Mouse (Mus musculus) liver, embryonic 14.5 days (tissue): ENCODE measurements around the gene Olfr1093. TPM values are rescaled to one million over a fixed set of nuclear protein-coding genes. Genes with fewer than 3 reads are reported as not detected.

ENCODE experiments used
- ATAC-seq: fragments of 200-750 bp; cut with Nextera tagmentation; 2 replicates; pipeline ENCODE4 v1.8.0; 2017; ENCODE audit warnings: moderate number of reproducible peaks, mild to moderate bottlenecking, moderate library complexity; ENCODE audit not compliant: insufficient read depth
- DNase-seq, 3 experiments: peaks; one replicate each; pipeline ENCODE4 v3.0.0-alpha.2; 2012 to 2013; ENCODE audit warnings: low read depth in 3 of 3, low spot score in 3 of 3
- H3K27ac ChIP-seq: fragments of 300-500 bp; sonication (generic); 2 replicates; pipeline ENCODE4 v1.5.1; 2014; ENCODE audit warnings: moderate library complexity, mild to moderate bottlenecking, control low read depth, inconsistent platforms
- H3K27me3 ChIP-seq: fragments of 300-500 bp; sonication (generic); 2 replicates; pipeline ENCODE4 v1.6.1; 2014; ENCODE audit warnings: mild to moderate bottlenecking, low read length, moderate library complexity; ENCODE audit not compliant: control insufficient read depth, insufficient read depth
- H3K36me3 ChIP-seq: fragments of 300-500 bp; sonication (generic); replicated peaks from 2 replicates; pipeline ENCODE4 v1.6.1; 2014; ENCODE audit warnings: low read depth; ENCODE audit not compliant: control insufficient read depth, insufficient read depth
- H3K4me1 ChIP-seq, 2 experiments: fragments of 200-500 bp in 1 of 2; fragments of 300-500 bp in 1 of 2; sonication (generic) in 1 of 2; replicated peaks; 2 replicates each; pipeline ENCODE4 v1.6.1; 2012 to 2014; ENCODE audit warnings: antibody characterized with exemption in 1 of 2, inconsistent platforms in 1 of 2, low read length in 1 of 2; ENCODE audit not compliant: control insufficient read depth in 2 of 2, insufficient read depth in 2 of 2
- H3K4me2 ChIP-seq: fragments of 300-500 bp; sonication (generic); 2 replicates; pipeline ENCODE4 v1.6.1; 2014; ENCODE audit warnings: low read depth, mild to moderate bottlenecking, control low read depth, moderate library complexity
- H3K4me3 ChIP-seq, 2 experiments: fragments of 200-500 bp in 1 of 2; fragments of 300-500 bp in 1 of 2; sonication (generic) in 1 of 2; 2 replicates each; pipeline ENCODE4 v1.5.1; 2012 to 2014; ENCODE audit warnings: low read depth in 2 of 2, low read length in 2 of 2, mild to moderate bottlenecking in 2 of 2, control low read depth in 1 of 2, inconsistent platforms in 1 of 2, moderate library complexity in 1 of 2; ENCODE audit not compliant: insufficient read depth in 1 of 2
- H3K9ac ChIP-seq: fragments of 300-500 bp; sonication (generic); replicated peaks from 2 replicates; pipeline ENCODE4 v1.6.1; 2014; ENCODE audit warnings: mild to moderate bottlenecking, control low read depth, moderate library complexity
- H3K9me3 ChIP-seq: fragments of 300-500 bp; sonication (generic); 2 replicates; pipeline ENCODE4 v1.6.1; 2016; ENCODE audit warnings: low read length, mixed read lengths; ENCODE audit not compliant: control insufficient read depth
- CTCF ChIP-seq: IDR thresholded peaks from 2 replicates; pipeline ENCODE4 v1.5.1; 2016; ENCODE audit warnings: antibody characterized with exemption, low read depth, control low read depth
- EP300 ChIP-seq: IDR thresholded peaks from 2 replicates; pipeline ENCODE4 v1.6.1; 2016; ENCODE audit warnings: antibody characterized with exemption, low read depth
- WGBS: fragments of 180-500 bp; shearing (Covaris S2); extraction: QIAGEN DNeasy Blood & Tissue Kit; methylation state at CpG from one replicate; pipeline ENCODE4 v1.1.7; 2014; ENCODE audit not compliant: insufficient replicate concordance; 5-methylcytosine and 5-hydroxymethylcytosine counted together
- polyA plus RNA-seq, 2 experiments: library from polyadenylated mRNA; depleted of rRNA in 1 of 2; stranded (reverse) in 1 of 2; unstranded in 1 of 2; fragments of >200 nt; fragmentation: Nextera tagmentation in 1 of 2; extraction: Ambion mirVana in 1 of 2; gene quantifications; 2 replicates each; pipeline versions ENCODE4 v1.2.1 to v1.2.3; 2012 to 2014

The Olfr1093 gene
- polyA plus RNA-seq (2012; rRNA removed) = not detected in 2 replicates
- polyA plus RNA-seq (2014; fragmentation: Nextera tagmentation; extraction: Ambion mirVana) = not detected in 2 replicates

GRCm38 (mm10) chr2:86782179-86782578 is at the start of gene Olfr1093:
Gene Olfr1093, plus strand, starts transcription at chr2:86782479.
- no peaks in the 10 kb centered on the region for H3K36me3 ChIP-seq
- no peaks in the 10 kb centered on the region for H3K9me3 ChIP-seq
- H3K27ac ChIP-seq = no peak within 1 kb of the TSS
- ATAC-seq (no peak), DNase-seq (no peak)
- 51% methylated on average over 2 of the region's 2 CpGs for WGBS
- no peak within 1 kb of the TSS for H3K9ac ChIP-seq
- H3K4me1 ChIP-seq = no peaks in the 10 kb centered on the region
- TF ChIP-seq EP300 (no peak), CTCF (no peak)
- H3K4me2 ChIP-seq = no peak within 1 kb of the TSS
- H3K27me3 ChIP-seq = no peaks in the 10 kb centered on the region
- no peak within 1 kb of the TSS for H3K4me3 ChIP-seq

DNA sequence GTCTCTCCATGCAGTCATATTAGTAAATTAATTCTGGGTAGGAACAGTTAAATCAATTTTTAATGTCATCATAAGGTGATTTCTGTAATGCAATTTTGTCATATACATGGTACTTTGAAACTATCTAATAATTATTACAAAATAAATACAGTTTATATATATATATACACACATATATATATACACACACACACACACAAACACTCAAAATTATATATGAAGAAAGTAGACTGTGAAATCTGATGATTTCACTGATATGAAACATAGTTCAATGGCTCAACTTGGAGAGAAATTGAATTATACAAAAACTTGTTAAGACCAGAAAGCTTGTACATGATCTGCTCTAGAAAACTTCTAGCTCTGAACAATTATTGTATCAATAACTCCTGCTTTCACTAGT is 48.7 kb upstream of the Olfr1093 start, which contains the start of gene Olfr1089:
Gene Olfr1089 (minus strand): TSS at position 101 of the 400 bp plus-strand sequence.
- H3K27me3 ChIP-seq = no peaks in the 10 kb centered on the region
- no peaks in the 10 kb centered on the region for H3K4me1 ChIP-seq
- no peaks in the 10 kb centered on the region for H3K9me3 ChIP-seq
- no peak within 1 kb of the TSS for H3K27ac ChIP-seq
- no peak within 1 kb of the TSS for H3K4me3 ChIP-seq
- no peak within 1 kb of the TSS for H3K9ac ChIP-seq
- no peak for ATAC-seq
- no peak for DNase-seq
- TF ChIP-seq EP300 (no peak), CTCF (no peak)
- H3K36me3 ChIP-seq = no peaks in the 10 kb centered on the region
- no peak within 1 kb of the TSS for H3K4me2 ChIP-seq

- TF ChIP-seq EP300 (no peak), CTCF (no peak)
- Histone ChIP-seq H3K27ac (no peak within 1 kb of the TSS), H3K27me3 (no peaks in the 10 kb centered on the region), H3K9ac (no peak within 1 kb of the TSS), H3K4me2 (no peak within 1 kb of the TSS), H3K9me3 (no peaks in the 10 kb centered on the region), H3K4me1 (no peaks in the 10 kb centered on the region), H3K36me3 (no peaks in the 10 kb centered on the region), H3K4me3 (no peak within 1 kb of the TSS)
- ATAC-seq (no peak), DNase-seq (no peak)
- 62% methylated on average over 1 of the region's 1 CpGs for WGBS
Observed at GRCm38 (mm10) chr2:86758893-86759292, 23.4 kb upstream of the Olfr1093 start, which contains the start of gene Olfr1090. Gene Olfr1090, minus strand, starts transcription at chr2:86758993.

DNA sequence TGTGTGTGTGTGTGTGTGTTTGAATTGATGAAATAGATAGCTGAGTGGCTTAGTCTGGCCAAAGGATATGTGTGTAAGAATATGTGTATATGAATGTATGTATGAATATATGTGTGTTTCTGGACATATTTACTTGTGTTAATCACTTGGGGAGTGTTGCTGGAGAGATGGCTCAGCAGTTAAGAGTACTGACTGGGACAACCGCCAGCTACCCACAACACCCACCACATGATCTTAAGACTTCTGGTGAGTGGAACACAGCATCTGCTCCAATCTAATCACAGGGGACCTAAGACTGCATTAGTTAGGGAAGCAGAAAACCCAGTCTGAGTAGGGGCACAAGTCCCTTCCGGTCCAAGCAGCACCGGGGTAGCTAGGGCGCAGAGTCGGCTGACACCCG is 21.2 kb upstream of the Olfr1093 start:
- no peak overlapping the region for H3K9ac ChIP-seq
- no peak for ATAC-seq
- WGBS = 73% methylated on average over 6 of the region's 6 CpGs
- no peak overlapping the region for H3K4me2 ChIP-seq
- TF ChIP-seq CTCF (no peak), EP300 (no peak)
- H3K4me1 ChIP-seq = no peaks in the 10 kb centered on the region
- H3K4me3 ChIP-seq = no peak overlapping the region
- H3K36me3 ChIP-seq = no peaks in the 10 kb centered on the region
- H3K27ac ChIP-seq = no peak overlapping the region
- no peak for DNase-seq
- no peaks in the 10 kb centered on the region for H3K9me3 ChIP-seq
- no peaks in the 10 kb centered on the region for H3K27me3 ChIP-seq

DNA sequence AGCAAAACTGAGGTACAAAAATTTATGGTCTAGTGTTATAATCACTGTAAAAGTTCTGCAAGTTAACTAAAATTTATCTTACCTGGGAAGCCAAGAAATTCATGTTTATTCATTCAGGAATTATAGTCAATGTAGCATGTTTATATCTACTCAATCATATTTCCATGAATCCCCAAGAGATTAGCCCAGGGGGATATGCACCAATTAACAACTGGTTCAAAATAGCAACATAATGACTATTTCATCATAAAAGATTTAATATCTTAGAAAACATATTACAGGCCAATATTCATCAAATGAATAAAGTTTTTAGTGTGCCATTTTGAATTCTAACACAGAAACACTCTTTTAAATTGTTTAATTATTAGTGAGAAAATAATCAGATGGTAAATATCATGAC is 27.6 kb downstream of the Olfr1093 start, which contains the start of gene Olfr141:
Gene Olfr141 (minus strand): TSS at position 101 of the 400 bp plus-strand sequence.
- Histone ChIP-seq H3K27me3 (no peaks in the 10 kb centered on the region), H3K36me3 (no peaks in the 10 kb centered on the region), H3K27ac (no peak within 1 kb of the TSS), H3K4me3 (no peak within 1 kb of the TSS), H3K9ac (no peak within 1 kb of the TSS), H3K9me3 (no peaks in the 10 kb centered on the region), H3K4me2 (no peak within 1 kb of the TSS), H3K4me1 (no peaks in the 10 kb centered on the region)
- ATAC-seq (no peak), DNase-seq (no peak)
- no peak for TF ChIP-seq CTCF
- no peak for TF ChIP-seq EP300

GRCm38 (mm10) chr2:86824363-86824762 is 42.1 kb downstream of the Olfr1093 start, which contains the start of gene Olfr1094:
Gene Olfr1094, plus strand, starts transcription at chr2:86824663.
- Histone ChIP-seq H3K36me3 (no peaks in the 10 kb centered on the region), H3K4me1 (no peaks in the 10 kb centered on the region), H3K27ac (no peak within 1 kb of the TSS), H3K27me3 (no peaks in the 10 kb centered on the region), H3K9ac (no peak within 1 kb of the TSS), H3K4me2 (no peak within 1 kb of the TSS), H3K4me3 (no peak within 1 kb of the TSS), H3K9me3 (no peaks in the 10 kb centered on the region)
- DNase-seq (no peak), ATAC-seq (no peak)
- TF ChIP-seq EP300 = no peak
- no peak for TF ChIP-seq CTCF

Other genes with a start within 250 kb of the Olfr1093 start
- gene Olfr1079, start 240.0 kb upstream of the Olfr1093 start, polyA plus RNA-seq (2012; rRNA removed) = not detected in 2 replicates
- not detected in 2 replicates for gene Olfr1079, start 240.0 kb upstream of the Olfr1093 start, polyA plus RNA-seq (2014; fragmentation: Nextera tagmentation; extraction: Ambion mirVana)
- not detected in 2 replicates for gene Olfr1080, start 224.2 kb upstream of the Olfr1093 start, polyA plus RNA-seq (2012; rRNA removed)
- not detected in 2 replicates for gene Olfr1080, start 224.2 kb upstream of the Olfr1093 start, polyA plus RNA-seq (2014; fragmentation: Nextera tagmentation; extraction: Ambion mirVana)
- gene Olfr1082, start 183.5 kb upstream of the Olfr1093 start, polyA plus RNA-seq (2012; rRNA removed) = not detected in 2 replicates
- not detected in 2 replicates for gene Olfr1082, start 183.5 kb upstream of the Olfr1093 start, polyA plus RNA-seq (2014; fragmentation: Nextera tagmentation; extraction: Ambion mirVana)
- gene Olfr1084, start 142.8 kb upstream of the Olfr1093 start, polyA plus RNA-seq (2012; rRNA removed) = not detected in 2 replicates
- gene Olfr1084, start 142.8 kb upstream of the Olfr1093 start, polyA plus RNA-seq (2014; fragmentation: Nextera tagmentation; extraction: Ambion mirVana) = not detected in 2 replicates
- gene Olfr1085, start 120.5 kb upstream of the Olfr1093 start, polyA plus RNA-seq (2012; rRNA removed) = not detected in 2 replicates
- gene Olfr1085, start 120.5 kb upstream of the Olfr1093 start, polyA plus RNA-seq (2014; fragmentation: Nextera tagmentation; extraction: Ambion mirVana) = not detected in 2 replicates
- gene Olfr1086, start 102.4 kb upstream of the Olfr1093 start, polyA plus RNA-seq (2012; rRNA removed) = not detected in 2 replicates
- gene Olfr1086, start 102.4 kb upstream of the Olfr1093 start, polyA plus RNA-seq (2014; fragmentation: Nextera tagmentation; extraction: Ambion mirVana) = not detected in 2 replicates
- gene Olfr1087, start 84.1 kb upstream of the Olfr1093 start, polyA plus RNA-seq (2012; rRNA removed) = not detected in 2 replicates
- gene Olfr1087, start 84.1 kb upstream of the Olfr1093 start, polyA plus RNA-seq (2014; fragmentation: Nextera tagmentation; extraction: Ambion mirVana) = not detected in 2 replicates
- not detected in 2 replicates for gene Olfr1089, start 48.8 kb upstream of the Olfr1093 start, polyA plus RNA-seq (2012; rRNA removed)
- not detected in 2 replicates for gene Olfr1089, start 48.8 kb upstream of the Olfr1093 start, polyA plus RNA-seq (2014; fragmentation: Nextera tagmentation; extraction: Ambion mirVana)
- not detected in 2 replicates for gene Olfr1090, start 23.5 kb upstream of the Olfr1093 start, polyA plus RNA-seq (2012; rRNA removed)
- not detected in 2 replicates for gene Olfr1090, start 23.5 kb upstream of the Olfr1093 start, polyA plus RNA-seq (2014; fragmentation: Nextera tagmentation; extraction: Ambion mirVana)
- not detected in 2 replicates for gene Olfr141, start 27.5 kb downstream of the Olfr1093 start, polyA plus RNA-seq (2012; rRNA removed)
- not detected in 2 replicates for gene Olfr141, start 27.5 kb downstream of the Olfr1093 start, polyA plus RNA-seq (2014; fragmentation: Nextera tagmentation; extraction: Ambion mirVana)
- gene Olfr1094, start 42.2 kb downstream of the Olfr1093 start, polyA plus RNA-seq (2012; rRNA removed) = not detected in 2 replicates
- gene Olfr1094, start 42.2 kb downstream of the Olfr1093 start, polyA plus RNA-seq (2014; fragmentation: Nextera tagmentation; extraction: Ambion mirVana) = not detected in 2 replicates
- not detected in 2 replicates for gene Olfr1095, start 69.2 kb downstream of the Olfr1093 start, polyA plus RNA-seq (2012; rRNA removed)
- gene Olfr1095, start 69.2 kb downstream of the Olfr1093 start, polyA plus RNA-seq (2014; fragmentation: Nextera tagmentation; extraction: Ambion mirVana) = not detected in 2 replicates
- gene Gm13723, start 92.3 kb downstream of the Olfr1093 start, polyA plus RNA-seq (2012; rRNA removed) = not detected in 2 replicates
- gene Gm13723, start 92.3 kb downstream of the Olfr1093 start, polyA plus RNA-seq (2014; fragmentation: Nextera tagmentation; extraction: Ambion mirVana) = not detected in 2 replicates
- gene Olfr1097, start 109.7 kb downstream of the Olfr1093 start, polyA plus RNA-seq (2012; rRNA removed) = not detected in 2 replicates
- gene Olfr1097, start 109.7 kb downstream of the Olfr1093 start, polyA plus RNA-seq (2014; fragmentation: Nextera tagmentation; extraction: Ambion mirVana) = not detected in 2 replicates
- not detected in 2 replicates for gene Olfr1098, start 142.1 kb downstream of the Olfr1093 start, polyA plus RNA-seq (2012; rRNA removed)
- gene Olfr1098, start 142.1 kb downstream of the Olfr1093 start, polyA plus RNA-seq (2014; fragmentation: Nextera tagmentation; extraction: Ambion mirVana) = not detected in 2 replicates
- gene Olfr1099, start 178.2 kb downstream of the Olfr1093 start, polyA plus RNA-seq (2012; rRNA removed) = not detected in 2 replicates
- gene Olfr1099, start 178.2 kb downstream of the Olfr1093 start, polyA plus RNA-seq (2014; fragmentation: Nextera tagmentation; extraction: Ambion mirVana) = not detected in 2 replicates
- gene Olfr1100, start 197.5 kb downstream of the Olfr1093 start, polyA plus RNA-seq (2012; rRNA removed) = not detected in 2 replicates
- not detected in 2 replicates for gene Olfr1100, start 197.5 kb downstream of the Olfr1093 start, polyA plus RNA-seq (2014; fragmentation: Nextera tagmentation; extraction: Ambion mirVana)
- gene Olfr1101, start 208.7 kb downstream of the Olfr1093 start, polyA plus RNA-seq (2012; rRNA removed) = not detected in 2 replicates
- not detected in 2 replicates for gene Olfr1101, start 208.7 kb downstream of the Olfr1093 start, polyA plus RNA-seq (2014; fragmentation: Nextera tagmentation; extraction: Ambion mirVana)
- gene Olfr1102, start 215.9 kb downstream of the Olfr1093 start, polyA plus RNA-seq (2012; rRNA removed) = not detected in 2 replicates
- gene Olfr1102, start 215.9 kb downstream of the Olfr1093 start, polyA plus RNA-seq (2014; fragmentation: Nextera tagmentation; extraction: Ambion mirVana) = not detected in 2 replicates
- not detected in 2 replicates for gene Olfr1104, start 244.6 kb downstream of the Olfr1093 start, polyA plus RNA-seq (2012; rRNA removed)
- gene Olfr1104, start 244.6 kb downstream of the Olfr1093 start, polyA plus RNA-seq (2014; fragmentation: Nextera tagmentation; extraction: Ambion mirVana) = not detected in 2 replicates